Mouse (Mus musculus) brain, embryonic 14.5 days (tissue): ENCODE data around the gene Palm. TPM values are rescaled to one million over a fixed set of nuclear protein-coding genes. Genes with fewer than 3 reads are reported as not detected.

Experiments
- DNase-seq: peaks from one replicate; pipeline ENCODE4 v3.0.0-alpha.2; 2011; ENCODE audit warnings: low read depth
- CTCF ChIP-seq: fragments of 200-500 bp; IDR thresholded peaks from 2 replicates; pipeline ENCODE4 v1.5.1; 2012; ENCODE audit warnings: inconsistent platforms, mild to moderate bottlenecking, moderate library complexity, borderline replicate concordance; ENCODE audit not compliant: insufficient read depth, insufficient read length; ENCODE audit errors: extremely low read depth
- POLR2A ChIP-seq: fragments of 200-500 bp; IDR thresholded peaks from 2 replicates; pipeline ENCODE4 v1.6.1; 2012; ENCODE audit warnings: mild to moderate bottlenecking, inconsistent platforms, borderline replicate concordance; ENCODE audit not compliant: poor library complexity, insufficient read depth, insufficient read length, severe bottlenecking; ENCODE audit errors: extremely low read depth
- polyA plus RNA-seq: library from polyadenylated mRNA; depleted of rRNA; stranded (reverse); fragments of >200 nt; gene quantifications from 2 replicates; pipeline ENCODE4 v1.2.3, GENCODE M21; 2012; rRNA removed

Palm gene
- polyA plus RNA-seq, 1 experiment = 219 TPM

DNA sequence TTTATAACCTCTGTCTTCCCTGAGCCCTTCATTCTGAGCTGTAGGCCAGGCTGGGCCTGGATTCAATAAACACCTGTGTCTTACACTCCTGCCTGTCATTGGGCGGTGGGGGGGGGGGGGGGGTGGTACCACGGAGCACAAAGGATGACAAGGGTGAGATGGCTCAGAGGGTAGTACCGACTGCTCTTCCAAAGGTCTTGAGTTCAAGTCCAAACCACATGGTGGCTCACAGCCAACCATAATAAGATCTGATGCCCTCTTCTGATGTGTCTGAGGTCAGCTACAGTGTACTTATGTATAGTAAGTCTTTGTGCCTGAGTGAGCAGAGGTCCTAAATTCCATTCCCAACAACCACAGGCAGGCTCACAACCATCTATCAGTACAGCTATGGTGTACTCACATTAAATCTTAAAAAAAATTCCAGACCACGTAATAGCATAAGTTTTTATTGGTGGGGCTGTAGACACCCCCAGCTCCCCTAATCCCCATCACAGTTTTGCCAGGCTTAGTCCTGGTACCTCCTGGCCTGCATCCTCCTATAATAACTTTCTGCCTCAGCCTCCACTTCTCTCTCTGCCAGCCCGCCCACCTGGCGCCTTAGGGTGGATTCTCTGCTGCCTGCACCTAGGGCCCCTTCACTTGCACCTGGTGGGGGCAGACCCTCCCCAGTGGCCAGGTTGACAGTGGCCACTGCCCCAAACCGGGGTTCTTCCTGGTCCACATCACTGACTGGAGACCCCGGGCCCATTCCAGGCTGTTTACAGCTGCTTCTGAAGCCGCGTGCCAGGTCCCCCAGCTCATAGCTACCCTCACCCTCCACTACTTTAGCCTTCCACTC lies 71.2 kb downstream of the Palm start:
- peak; percentile 57 for DNase-seq

DNA sequence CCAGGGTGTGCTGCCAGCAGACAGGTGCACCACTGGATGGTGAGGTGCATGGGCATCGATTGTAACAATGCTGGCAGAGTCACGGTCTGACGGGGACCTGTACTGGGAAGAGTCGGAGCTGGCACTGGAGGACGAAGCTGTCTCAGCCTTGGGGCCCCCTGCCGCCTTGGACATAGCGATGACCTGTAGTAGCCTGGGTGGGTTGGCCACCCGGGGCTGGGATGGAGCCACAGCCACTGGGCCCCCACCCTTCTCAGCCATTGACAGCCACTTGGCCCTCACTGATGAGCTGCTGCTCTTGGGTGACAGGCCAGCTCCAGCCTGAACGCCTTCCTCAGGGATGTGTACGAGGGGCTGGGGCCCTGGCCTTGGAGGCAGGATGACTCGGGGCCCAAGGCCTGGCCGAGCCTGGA lies 71.8 kb downstream of the Palm start:
- no peak for TF ChIP-seq CTCF
- DNase-seq = no peak

More for the DNA sequence above, 71.2 kb downstream of the Palm start:
- no peak for TF ChIP-seq CTCF
- TF ChIP-seq POLR2A = no peak

DNA sequence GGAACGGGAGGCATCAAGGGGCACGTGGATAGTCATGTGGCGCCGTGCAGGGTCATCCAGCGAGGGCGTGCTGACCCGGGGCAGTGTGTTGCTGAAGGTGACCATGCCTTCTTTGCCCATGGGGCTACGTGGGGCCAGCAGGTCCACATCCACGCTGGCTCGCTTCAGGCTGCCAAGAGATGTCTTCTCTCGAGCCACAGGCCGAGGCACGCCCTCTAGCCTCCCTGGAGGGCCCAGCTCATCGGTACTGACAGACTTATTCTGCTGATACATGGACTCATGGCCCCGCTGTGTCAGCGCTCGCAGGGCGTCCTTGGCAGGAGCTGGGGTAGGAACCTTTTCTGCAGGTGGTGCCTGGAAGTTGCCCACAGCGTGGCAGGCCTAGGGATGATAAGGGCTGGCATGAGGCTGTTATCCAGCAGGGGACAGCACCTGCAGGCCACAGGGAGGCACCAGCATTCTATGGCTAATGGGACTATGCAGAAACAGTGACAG lies 72.5 kb downstream of the Palm start:
- DNase-seq = no peak
- TF ChIP-seq POLR2A = no peak
- TF ChIP-seq CTCF = peak; percentile 18; the same call in 1 of the 2 replicates

DNA sequence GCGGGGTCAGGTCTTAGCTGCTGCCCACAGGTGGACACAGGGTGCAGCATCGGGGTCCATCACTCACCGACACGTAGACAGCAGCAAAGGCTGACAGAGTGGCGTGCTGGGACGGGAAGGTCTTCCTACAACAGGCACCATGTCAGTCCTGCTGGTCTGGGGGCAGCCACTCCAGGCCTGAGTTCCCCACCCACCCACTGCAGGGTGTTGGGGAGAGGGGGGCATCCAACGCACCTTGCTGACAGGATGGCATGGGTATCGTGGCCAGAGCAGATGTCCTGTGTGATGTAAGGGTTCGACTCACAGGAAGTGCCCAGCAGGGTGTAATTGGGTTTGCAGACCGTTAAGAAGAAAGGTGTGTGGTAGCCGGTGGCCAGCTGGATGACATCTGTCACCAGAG lies 73.2 kb downstream of the Palm start:
- DNase-seq = no peak
- no peak for TF ChIP-seq POLR2A
- TF ChIP-seq CTCF = no peak

Other genes with a start within 250 kb of the Palm start
- gene Mier2, start 238.4 kb upstream of the Palm start, polyA plus RNA-seq = 128 and 178 TPM in 2 replicates
- gene Theg, start 206.2 kb upstream of the Palm start, polyA plus RNA-seq = not detected in 2 replicates
- 8.2 and 10.4 TPM in 2 replicates for gene C2cd4c, start 179.5 kb upstream of the Palm start, polyA plus RNA-seq
- gene Shc2, start 155.7 kb upstream of the Palm start, polyA plus RNA-seq = 48.1 and 54.9 TPM in 2 replicates
- gene Odf3l2, start 147.8 kb upstream of the Palm start, polyA plus RNA-seq = 0.11 TPM in 1 of 2 replicates, not detected in the other
- gene Madcam1, start 129.0 kb upstream of the Palm start, polyA plus RNA-seq = 0.87 and 1.1 TPM in 2 replicates
- gene Tpgs1, start 124.2 kb upstream of the Palm start, polyA plus RNA-seq = 68.2 and 69.2 TPM in 2 replicates
- 121 and 151 TPM in 2 replicates for gene Cdc34, start 111.4 kb upstream of the Palm start, polyA plus RNA-seq
- gene Gzmm, start 104.6 kb upstream of the Palm start, polyA plus RNA-seq = 1.4 and 1.9 TPM in 2 replicates
- gene Bsg, start 89.1 kb upstream of the Palm start, polyA plus RNA-seq = 593 and 631 TPM in 2 replicates
- gene Hcn2, start 76.9 kb upstream of the Palm start, polyA plus RNA-seq = 8.3 and 16.1 TPM in 2 replicates
- 63.0 and 81.6 TPM in 2 replicates for gene Polrmt, start 47.0 kb upstream of the Palm start, polyA plus RNA-seq
- 0.28 and 0.74 TPM in 2 replicates for gene Fgf22, start 38.5 kb upstream of the Palm start, polyA plus RNA-seq
- 157 and 182 TPM in 2 replicates for gene Rnf126, start 26.6 kb upstream of the Palm start, polyA plus RNA-seq
- gene Fstl3, start 16.3 kb upstream of the Palm start, polyA plus RNA-seq = 1.7 and 2.2 TPM in 2 replicates
- gene Prss57, start 2.6 kb upstream of the Palm start, polyA plus RNA-seq = 0.05 and 0.14 TPM in 2 replicates
- 0.59 and 1.1 TPM in 2 replicates for gene Misp, start 27.4 kb downstream of the Palm start, polyA plus RNA-seq
- gene Ptbp1, start 60.9 kb downstream of the Palm start, polyA plus RNA-seq = 183 and 194 TPM in 2 replicates
- gene Prtn3, start 80.9 kb downstream of the Palm start, polyA plus RNA-seq = 18.0 and 28.0 TPM in 2 replicates
- gene Plppr3, start 81.1 kb downstream of the Palm start, polyA plus RNA-seq = 805 and 1,208 TPM in 2 replicates
- 0.28 and 0.49 TPM in 2 replicates for gene Elane, start 92.7 kb downstream of the Palm start, polyA plus RNA-seq
- 0.60 and 0.81 TPM in 2 replicates for gene Cfd, start 97.3 kb downstream of the Palm start, polyA plus RNA-seq
- 84.7 and 92.6 TPM in 2 replicates for gene Med16, start 115.4 kb downstream of the Palm start, polyA plus RNA-seq
- gene Gm26602, start 117.3 kb downstream of the Palm start, polyA plus RNA-seq = not detected in 2 replicates
- gene Kiss1r, start 123.4 kb downstream of the Palm start, polyA plus RNA-seq = 4.1 and 4.4 TPM in 2 replicates
- gene R3hdm4, start 127.6 kb downstream of the Palm start, polyA plus RNA-seq = 195 and 197 TPM in 2 replicates
- 5.2 and 7.0 TPM in 2 replicates for gene Arid3a, start 133.5 kb downstream of the Palm start, polyA plus RNA-seq
- gene Wdr18, start 166.6 kb downstream of the Palm start, polyA plus RNA-seq = 59.7 and 74.1 TPM in 2 replicates
- 0.20 and 0.38 TPM in 2 replicates for gene Grin3b, start 177.1 kb downstream of the Palm start, polyA plus RNA-seq
- gene Tmem259, start 190.8 kb downstream of the Palm start, polyA plus RNA-seq = 221 and 337 TPM in 2 replicates
- 21.2 and 30.7 TPM in 2 replicates for gene Cnn2, start 195.0 kb downstream of the Palm start, polyA plus RNA-seq
- gene Abca7, start 202.9 kb downstream of the Palm start, polyA plus RNA-seq = 12.2 and 12.7 TPM in 2 replicates
- gene Arhgap45, start 223.1 kb downstream of the Palm start, polyA plus RNA-seq = 3.4 and 3.8 TPM in 2 replicates
- 216 and 272 TPM in 2 replicates for gene Polr2e, start 246.2 kb downstream of the Palm start, polyA plus RNA-seq